In genomic region chr13:101730351-101730750, GRCm38 (mm10) we compare ENCODE assay signal across 29 mouse cellular contexts. TPM values are rescaled to one million over a fixed set of nuclear protein-coding genes. Genes with fewer than 3 reads are reported as not detected.
DNase-seq lines count a peak whose midpoint lies in the region; ATAC-seq lines count a peak whose summit lies in the region.
"Had no signal": no experiment of that assay in that cellular context is flagged by ENCODE, and none has a peak within 500 bp of the region (broad histone marks: within the 10 kb centered on the region; RNA-seq: fewer than 3 reads in every experiment).

No protein-coding gene starts in this region.

- 0 out of 2 replicates have a peak overlapping the region, but pooled peaks have one; percentile 2 for H3K27ac ChIP-seq in forebrain, embryonic 10.5 days
- H3K27ac ChIP-seq in forebrain, embryonic 12.5 days: no peak overlapping the region
- H3K27ac ChIP-seq in lung, embryonic 15.5 days: peak overlapping the region; percentile 29; the same call in 1 of the 2 replicates
- peak overlapping the region; percentile 2; the same call in 1 of the 2 replicates for H3K27ac ChIP-seq in embryonic facial prominence, embryonic 15.5 days (replicated peaks)
- H3K27ac ChIP-seq in forebrain, embryonic 16.5 days (ENCODE audit: low read length): no peak overlapping the region
- H3K27ac ChIP-seq: forebrain, embryonic 13.5 days; hindbrain, embryonic 12.5 days; layer of hippocampus, adult 2 months; limb, embryonic 13.5 days; liver, embryonic 13.5 days; midbrain, embryonic 12.5 days had no signal

- no peaks in the 10 kb centered on the region for H3K9me3 ChIP-seq in forebrain, embryonic 10.5 days
- H3K9me3 ChIP-seq in forebrain, embryonic 12.5 days: no peaks in the 10 kb centered on the region
- no peaks in the 10 kb centered on the region for H3K9me3 ChIP-seq in lung, embryonic 15.5 days
- H3K9me3 ChIP-seq in embryonic facial prominence, embryonic 15.5 days (replicated peaks): no peaks in the 10 kb centered on the region
- H3K9me3 ChIP-seq in forebrain, embryonic 16.5 days (ENCODE audit: control insufficient read depth, low read length): no peaks in the 10 kb centered on the region
- H3K9me3 ChIP-seq: forebrain, embryonic 13.5 days; hindbrain, embryonic 12.5 days; limb, embryonic 13.5 days; liver, embryonic 13.5 days; midbrain, embryonic 12.5 days had no signal

- H3K36me3 ChIP-seq in forebrain, embryonic 10.5 days (replicated peaks): no peaks in the 10 kb centered on the region
- H3K36me3 ChIP-seq in forebrain, embryonic 12.5 days (replicated peaks): no peaks in the 10 kb centered on the region
- no peaks in the 10 kb centered on the region for H3K36me3 ChIP-seq in lung, embryonic 15.5 days
- no peaks in the 10 kb centered on the region for H3K36me3 ChIP-seq in embryonic facial prominence, embryonic 15.5 days
- H3K36me3 ChIP-seq in forebrain, embryonic 16.5 days (ENCODE audit: control insufficient read depth, insufficient read depth): no peaks in the 10 kb centered on the region
- H3K36me3 ChIP-seq: hindbrain, embryonic 12.5 days; limb, embryonic 13.5 days; liver, embryonic 13.5 days; midbrain, embryonic 12.5 days had no signal

- no peak for DNase-seq in forebrain, embryonic 10.5 days (ENCODE audit: extremely low spot score, low spot score)
- DNase-seq in lung, postnatal 10 days: no peak
- peak; percentile 23 to 52 for DNase-seq in natural killer cell, adult 2 months (ENCODE audit: low spot score in 2 of 2)
- DNase-seq in adrenal gland, adult 18-20 months (ENCODE audit: low spot score in 2 of 2): no peak
- DNase-seq: adrenal gland, adult 8-10 months; cerebellum, adult 18-20 months; cerebellum, postnatal 14 days; gastrocnemius, postnatal 10 days; heart, adult 11 months; heart, postnatal 14 days; kidney, adult 18-20 months; kidney, postnatal 14 days; liver, embryonic 13.5 days; lung, embryonic 14.5 days; right cerebral cortex, postnatal 14 days; spleen, adult 18-20 months; thymus, postnatal 25 days had no signal

- H3K9ac ChIP-seq in forebrain, embryonic 12.5 days: no peak overlapping the region
- H3K9ac ChIP-seq in lung, embryonic 15.5 days: no peak overlapping the region
- no peak overlapping the region for H3K9ac ChIP-seq in embryonic facial prominence, embryonic 15.5 days
- H3K9ac ChIP-seq in forebrain, embryonic 16.5 days (replicated peaks; ENCODE audit: low read depth, low read length): no peak overlapping the region
- H3K9ac ChIP-seq: hindbrain, embryonic 12.5 days; limb, embryonic 13.5 days; liver, embryonic 13.5 days; lung, embryonic 14.5 days; midbrain, embryonic 12.5 days had no signal

- H3K4me3 ChIP-seq in forebrain, embryonic 10.5 days: no peak overlapping the region
- no peak overlapping the region for H3K4me3 ChIP-seq in forebrain, embryonic 12.5 days (replicated peaks)
- no peak overlapping the region for H3K4me3 ChIP-seq in lung, embryonic 15.5 days
- no peak overlapping the region for H3K4me3 ChIP-seq in embryonic facial prominence, embryonic 15.5 days (replicated peaks)
- H3K4me3 ChIP-seq in forebrain, embryonic 16.5 days (replicated peaks; ENCODE audit: low read length): no peak overlapping the region
- H3K4me3 ChIP-seq: forebrain, embryonic 13.5 days; hindbrain, embryonic 12.5 days; layer of hippocampus, adult 2 months; limb, embryonic 13.5 days; liver, embryonic 13.5 days; midbrain, embryonic 12.5 days had no signal

- ATAC-seq in forebrain, embryonic 12.5 days (ENCODE audit: low FRiP score): no peak
- ATAC-seq in lung, embryonic 15.5 days (ENCODE audit: borderline replicate concordance, extremely low read depth, low FRiP score, low TSS enrichment): no peak
- no peak; the same call in 1 of the 2 replicates for ATAC-seq in embryonic facial prominence, embryonic 15.5 days (ENCODE audit: insufficient number of reproducible peaks, low FRiP score, low TSS enrichment, low read depth)
- no peak for ATAC-seq in forebrain, embryonic 16.5 days
- ATAC-seq: CD4-positive, CD25-positive, alpha-beta regulatory T cell, adult 4 months; Patski had no signal

- H3K4me2 ChIP-seq in forebrain, embryonic 12.5 days: no peak overlapping the region
- no peak overlapping the region for H3K4me2 ChIP-seq in lung, embryonic 15.5 days
- H3K4me2 ChIP-seq in embryonic facial prominence, embryonic 15.5 days (replicated peaks): no peak overlapping the region
- H3K4me2 ChIP-seq in forebrain, embryonic 16.5 days (ENCODE audit: low read length): no peak overlapping the region
- H3K4me2 ChIP-seq: forebrain, embryonic 13.5 days; heart, embryonic 11.5 days; hindbrain, embryonic 12.5 days; limb, embryonic 13.5 days; liver, embryonic 13.5 days; lung, embryonic 14.5 days; midbrain, embryonic 12.5 days had no signal

- H3K27me3 ChIP-seq in forebrain, embryonic 10.5 days (ENCODE audit: poor library complexity, severe bottlenecking): no peaks in the 10 kb centered on the region
- H3K27me3 ChIP-seq in forebrain, embryonic 12.5 days: no peaks in the 10 kb centered on the region
- H3K27me3 ChIP-seq in lung, embryonic 15.5 days: no peaks in the 10 kb centered on the region
- H3K27me3 ChIP-seq in embryonic facial prominence, embryonic 15.5 days: no peaks in the 10 kb centered on the region
- H3K27me3 ChIP-seq in forebrain, embryonic 16.5 days (replicated peaks; ENCODE audit: control insufficient read depth, insufficient read depth, low read length): no peaks in the 10 kb centered on the region
- H3K27me3 ChIP-seq: forebrain, embryonic 13.5 days; hindbrain, embryonic 12.5 days; liver, embryonic 13.5 days; Patski had no signal

- WGBS in forebrain, embryonic 10.5 days: 86% methylated on average over 8 of the region's 8 CpGs
- 87% methylated on average over 8 of the region's 8 CpGs for WGBS in forebrain, embryonic 12.5 days
- 74% methylated on average over 8 of the region's 8 CpGs for WGBS in lung, embryonic 15.5 days
- 62% methylated on average over 8 of the region's 8 CpGs for WGBS in embryonic facial prominence, embryonic 15.5 days
- 92% methylated on average over 8 of the region's 8 CpGs for WGBS in forebrain, embryonic 16.5 days

- H3K4me1 ChIP-seq in forebrain, embryonic 10.5 days: peaks cover 32% of the 10 kb centered on the region
- peaks cover 11% of the 10 kb centered on the region for H3K4me1 ChIP-seq in forebrain, embryonic 12.5 days
- H3K4me1 ChIP-seq in lung, embryonic 15.5 days: peaks cover 36% of the 10 kb centered on the region
- H3K4me1 ChIP-seq in embryonic facial prominence, embryonic 15.5 days: peaks cover 50% of the 10 kb centered on the region
- H3K4me1 ChIP-seq in forebrain, embryonic 16.5 days (replicated peaks; ENCODE audit: control insufficient read depth, insufficient read depth, low read length): peaks cover 14% of the 10 kb centered on the region

RNA-seq across cellular contexts. Expression of gene Pik3r1, which starts 37.7 kb away (rescaled TPM):
- polyA plus RNA-seq in forebrain, embryonic 10.5 days (2016; fragmentation: Nextera tagmentation; extraction: Ambion mirVana): 11.5 and 12.5 TPM in 2 replicates
- polyA plus RNA-seq in forebrain, embryonic 12.5 days (2016; fragmentation: Nextera tagmentation; extraction: Ambion mirVana): 20.4 and 22.6 TPM in 2 replicates
- 22.8 and 28.6 TPM in 2 replicates for polyA plus RNA-seq in lung, embryonic 15.5 days (2015; fragmentation: Nextera tagmentation; extraction: Ambion mirVana)
- polyA plus RNA-seq in embryonic facial prominence, embryonic 15.5 days (2015; fragmentation: Nextera tagmentation; extraction: Ambion mirVana): 44.7 and 46.0 TPM in 2 replicates
- total RNA-seq in adrenal gland, adult 18-20 months (2021): 10 to 100 TPM; 58.8 to 93.1 TPM
- polyA plus RNA-seq in forebrain, embryonic 16.5 days (2015; fragmentation: Nextera tagmentation; extraction: Ambion mirVana): 36.4 and 42.7 TPM in 2 replicates

Comparison
In these comparisons a context has a peak if more than half of its experiments do, and no peak if none do; other contexts are left out.
1. H3K27ac ChIP-seq: peak in forebrain, embryonic 10.5 days (single experiment), lung, embryonic 15.5 days (single experiment) and embryonic facial prominence, embryonic 15.5 days (single experiment); none in forebrain, embryonic 12.5 days (single experiment) and forebrain, embryonic 16.5 days (single experiment).
2. DNase-seq: peak in natural killer cell, adult 2 months (2 of 2); none in forebrain, embryonic 10.5 days (single experiment), lung, postnatal 10 days (single experiment) and adrenal gland, adult 18-20 months (0 of 2).